Comparison of ENCODE assay signal across 10 mouse cellular contexts in genomic region chr6:126009083-126009482, GRCm38 (mm10).
DNase-seq lines count a peak whose midpoint lies in the region; ATAC-seq lines count a peak whose summit lies in the region.
"Had no signal": no experiment of that assay in that cellular context is flagged by ENCODE, and none has a peak within 500 bp of the region (broad histone marks: within the 10 kb centered on the region; RNA-seq: fewer than 3 reads in every experiment).

No protein-coding gene starts in this region.

- no peak overlapping the region for H3K4me2 ChIP-seq in kidney, embryonic 14.5 days (replicated peaks; ENCODE audit: low read depth, low read length)
- H3K4me2 ChIP-seq in embryonic facial prominence, embryonic 12.5 days (replicated peaks), result no peak overlapping the region
- H3K4me2 ChIP-seq: heart, embryonic 15.5 days had no signal

- no peaks in the 10 kb centered on the region for H3K9me3 ChIP-seq in kidney, embryonic 14.5 days (ENCODE audit: control insufficient read depth, low read length)
- H3K9me3 ChIP-seq in embryonic facial prominence, embryonic 12.5 days, result no peaks in the 10 kb centered on the region
- H3K9me3 ChIP-seq: heart, embryonic 15.5 days had no signal

- H3K9ac ChIP-seq in kidney, embryonic 14.5 days (ENCODE audit: low read depth, low read length), result no peak overlapping the region
- no peak overlapping the region for H3K9ac ChIP-seq in embryonic facial prominence, embryonic 12.5 days
- H3K9ac ChIP-seq: heart, embryonic 15.5 days; liver, postnatal 0 days had no signal

- peaks cover 9% of the 10 kb centered on the region for H3K4me1 ChIP-seq in kidney, embryonic 14.5 days (ENCODE audit: control insufficient read depth, insufficient read depth, low read length)
- peaks cover 21% of the 10 kb centered on the region for H3K4me1 ChIP-seq in embryonic facial prominence, embryonic 12.5 days

- H3K4me3 ChIP-seq in kidney, embryonic 14.5 days (ENCODE audit: low read length), result no peak overlapping the region
- H3K4me3 ChIP-seq in embryonic facial prominence, embryonic 12.5 days, result no peak overlapping the region
- H3K4me3 ChIP-seq: heart, embryonic 15.5 days had no signal

- peak; percentile 5 for DNase-seq in kidney, adult 11 months
- peak; percentile 7 to 18 for DNase-seq in kidney, adult 8-10 months
- peak; percentile 7 for DNase-seq in skeletal muscle tissue, adult 2 months (ENCODE audit: low read depth, low spot score)
- no peak for DNase-seq in testis, postnatal 14 days (ENCODE audit: low spot score)
- DNase-seq in MN1 (ENCODE audit: low spot score), result no peak
- DNase-seq: liver, postnatal 0 days had no signal

- H3K27ac ChIP-seq in kidney, embryonic 14.5 days (ENCODE audit: low read depth, low read length), result no peak overlapping the region
- 0 out of 2 replicates have a peak overlapping the region, but pooled peaks have one; percentile 1 for H3K27ac ChIP-seq in embryonic facial prominence, embryonic 12.5 days
- H3K27ac ChIP-seq: heart, embryonic 15.5 days had no signal

- no peaks in the 10 kb centered on the region for H3K27me3 ChIP-seq in kidney, embryonic 14.5 days (ENCODE audit: control insufficient read depth, insufficient read depth, low read length)
- H3K27me3 ChIP-seq in embryonic facial prominence, embryonic 12.5 days, result no peaks in the 10 kb centered on the region
- H3K27me3 ChIP-seq: heart, embryonic 15.5 days had no signal

- no peak; the same call in 1 of the 2 replicates for ATAC-seq in kidney, embryonic 14.5 days (ENCODE audit: low FRiP score, low TSS enrichment)
- ATAC-seq in embryonic facial prominence, embryonic 12.5 days (ENCODE audit: insufficient number of reproducible peaks, insufficient read depth, low FRiP score, low TSS enrichment), result no peak
- ATAC-seq in granulocyte monocyte progenitor cell, adult 5-6 weeks (replicated peaks; ENCODE audit: poor library complexity, severe bottlenecking), result no peak
- ATAC-seq: liver, postnatal 0 days had no signal

- no peaks in the 10 kb centered on the region for H3K36me3 ChIP-seq in kidney, embryonic 14.5 days (ENCODE audit: control insufficient read depth, insufficient read depth, low read length)
- H3K36me3 ChIP-seq in embryonic facial prominence, embryonic 12.5 days, result no peaks in the 10 kb centered on the region
- H3K36me3 ChIP-seq: heart, embryonic 15.5 days had no signal

- whole genome bisulfite sequencing in kidney, embryonic 14.5 days, result 26% methylated on average over 3 of the region's 3 CpGs
- 10% methylated on average over 3 of the region's 3 CpGs for WGBS in embryonic facial prominence, embryonic 12.5 days

Comparison
In these comparisons a context has a peak if more than half of its experiments do, and no peak if none do; other contexts are left out.
1. DNase-seq: peak in kidney, adult 11 months (single experiment), kidney, adult 8-10 months (2 of 2) and skeletal muscle tissue, adult 2 months (single experiment); none in testis, postnatal 14 days (single experiment) and MN1 (single experiment).